Mouse (Mus musculus): Measurements from ENCODE around the gene Gucd1. TPM values are rescaled to one million over a fixed set of nuclear protein-coding genes. Genes with fewer than 3 reads are reported as not detected.
"Not testable (repeated sequence)": the region's sequence is repeated elsewhere in the genome, so short reads cannot be mapped to it uniquely, and the experiment has no call there.

Gene Gucd1
- polyA plus RNA-seq (2015; fragmentation: Nextera tagmentation; extraction: Ambion mirVana): 22.3 and 24.4 TPM in 2 replicates

DNA sequence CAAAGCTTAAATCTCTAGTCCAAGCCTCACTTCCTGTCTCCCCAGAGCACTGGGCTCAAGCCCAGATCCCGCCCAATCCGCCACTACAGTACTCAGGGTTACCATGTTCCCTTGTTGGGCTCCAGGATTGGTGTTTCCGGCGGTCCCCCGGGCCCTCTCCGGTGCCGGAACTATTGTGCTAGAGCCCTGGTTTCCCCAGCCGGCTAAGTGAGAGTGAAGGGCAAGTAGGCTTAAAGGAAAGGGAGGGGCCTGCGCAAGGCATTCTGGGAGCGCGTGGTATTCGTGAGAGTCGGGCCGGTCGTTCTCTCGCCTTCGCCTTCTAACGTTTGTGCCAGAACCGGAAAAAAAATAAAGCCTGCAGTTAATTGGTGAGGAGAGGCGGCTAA, at the start of gene Gucd1:
Gene Gucd1, minus strand, starts transcription at position 215 of the 386 bp plus-strand sequence.
- H3K9ac ChIP-seq: peak within 1 kb of the TSS; percentile 96
- H3K27me3 ChIP-seq (replicated peaks): no peaks in the 10 kb centered on the region
- ATAC-seq (replicated peaks): peak; percentile 94
- peak within 1 kb of the TSS; percentile 80 for H3K4me2 ChIP-seq
- peak within 1 kb of the TSS; percentile 85 for H3K4me3 ChIP-seq
- peaks cover 27% of the 10 kb centered on the region for H3K4me1 ChIP-seq
- H3K27ac ChIP-seq: peak within 1 kb of the TSS; percentile 96
- under 1% methylated on average over 20 of the region's 20 CpGs for WGBS
- no peaks in the 10 kb centered on the region for H3K9me3 ChIP-seq
- H3K36me3 ChIP-seq (replicated peaks): peaks cover 8% of the 10 kb centered on the region; the same call in 1 of the 2 replicates

DNA sequence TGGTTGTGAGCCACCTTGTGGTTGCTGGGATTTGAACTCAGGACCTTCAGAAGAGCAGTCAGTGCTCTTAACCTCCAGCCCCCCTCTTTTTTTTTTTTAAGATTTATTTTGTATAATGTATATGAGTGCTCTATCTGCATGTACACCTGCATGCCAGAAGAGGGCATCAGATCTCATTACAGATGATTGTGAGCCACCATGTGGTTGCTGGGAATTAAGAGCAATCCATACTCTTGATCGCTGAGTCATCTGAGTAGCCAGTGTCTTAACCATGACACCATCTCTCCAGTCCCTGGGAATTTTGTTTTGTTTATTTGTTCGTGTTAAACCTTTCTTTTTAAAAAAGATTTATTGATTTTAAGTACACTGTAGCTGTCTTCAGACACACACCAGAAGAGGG, 49.0 kb upstream of the Gucd1 start:
- H3K4me3 ChIP-seq; H3K9me3 ChIP-seq; H3K36me3 ChIP-seq (replicated peaks); H3K27ac ChIP-seq; H3K27me3 ChIP-seq (replicated peaks); H3K9ac ChIP-seq; ATAC-seq (replicated peaks); H3K4me2 ChIP-seq; H3K4me1 ChIP-seq: not testable (repeated sequence)
- 84% methylated on average over 2 of the region's 2 CpGs for WGBS

DNA sequence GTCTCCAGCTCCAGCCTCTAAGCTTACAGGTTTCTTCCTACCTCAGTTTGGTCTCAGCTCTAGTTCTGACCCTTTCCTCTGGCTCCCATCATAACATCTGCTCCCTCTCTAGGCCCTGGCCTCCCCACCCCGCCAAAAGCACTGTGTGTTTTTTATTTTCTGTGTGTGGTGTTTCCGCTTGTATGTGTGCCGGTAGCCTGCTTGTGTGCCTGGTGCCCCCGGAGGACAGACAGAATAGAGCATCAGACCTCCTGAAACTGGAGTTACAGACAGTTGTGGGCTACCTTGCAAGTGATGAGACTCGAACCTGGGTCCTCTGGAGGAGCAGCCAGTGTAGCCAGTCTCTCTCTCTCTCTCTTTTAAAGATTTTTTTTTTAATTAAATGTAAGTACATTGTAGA, 48.5 kb upstream of the Gucd1 start:
- WGBS: 84% methylated on average over 5 of the region's 5 CpGs

GRCm38 (mm10) chr10:75565906-75566305, 48.1 kb upstream of the Gucd1 start:
- peaks cover 6% of the 10 kb centered on the region for H3K27me3 ChIP-seq (replicated peaks)
- 84% methylated on average over 7 of the region's 7 CpGs for WGBS
- H3K4me2 ChIP-seq: no peak overlapping the region
- H3K36me3 ChIP-seq (replicated peaks): no peaks in the 10 kb centered on the region
- no peak for ATAC-seq (replicated peaks)
- no peaks in the 10 kb centered on the region for H3K9me3 ChIP-seq
- no peak overlapping the region for H3K27ac ChIP-seq
- H3K4me1 ChIP-seq: peaks cover 5% of the 10 kb centered on the region
- H3K9ac ChIP-seq: no peak overlapping the region
- H3K4me3 ChIP-seq: no peak overlapping the region

More for the DNA sequence above, 48.5 kb upstream of the Gucd1 start:
- no peak for ATAC-seq (replicated peaks)
- Histone ChIP-seq H3K4me3 (no peak overlapping the region), H3K27ac (no peak overlapping the region), H3K4me1 (peaks cover 1% of the 10 kb centered on the region), H3K36me3 (replicated peaks) (no peaks in the 10 kb centered on the region), H3K4me2 (no peak overlapping the region), H3K9me3 (no peaks in the 10 kb centered on the region), H3K27me3 (replicated peaks) (peaks cover 2% of the 10 kb centered on the region), H3K9ac (no peak overlapping the region)

DNA sequence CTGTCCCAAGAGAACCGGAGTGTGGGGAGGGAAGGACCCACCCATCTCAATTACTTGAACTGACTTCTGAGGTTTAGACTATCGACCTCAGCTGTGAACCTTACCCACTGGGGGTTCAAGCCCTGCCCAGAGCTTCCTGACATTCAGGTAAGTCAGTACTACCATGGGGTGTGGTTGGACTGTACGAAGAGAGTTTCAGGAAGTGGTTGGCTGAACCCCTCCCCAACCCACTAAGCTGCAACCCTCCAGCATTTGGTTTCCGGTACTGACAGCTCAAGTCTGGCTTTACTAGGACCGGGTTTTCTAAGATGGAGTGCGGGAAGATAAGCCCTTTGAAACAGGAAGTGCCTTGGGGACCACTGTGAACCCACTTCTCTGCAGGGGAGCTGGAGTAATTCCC, 47.7 kb upstream of the Gucd1 start:
- no peak overlapping the region for H3K4me3 ChIP-seq
- no peak overlapping the region for H3K9ac ChIP-seq
- no peak for ATAC-seq (replicated peaks)
- H3K4me2 ChIP-seq: no peak overlapping the region
- H3K27me3 ChIP-seq (replicated peaks): peaks cover 7% of the 10 kb centered on the region
- 77% methylated on average over 6 of the region's 6 CpGs for WGBS
- H3K27ac ChIP-seq: no peak overlapping the region
- H3K4me1 ChIP-seq: peaks cover 10% of the 10 kb centered on the region
- H3K9me3 ChIP-seq: no peaks in the 10 kb centered on the region
- H3K36me3 ChIP-seq (replicated peaks): no peaks in the 10 kb centered on the region

DNA sequence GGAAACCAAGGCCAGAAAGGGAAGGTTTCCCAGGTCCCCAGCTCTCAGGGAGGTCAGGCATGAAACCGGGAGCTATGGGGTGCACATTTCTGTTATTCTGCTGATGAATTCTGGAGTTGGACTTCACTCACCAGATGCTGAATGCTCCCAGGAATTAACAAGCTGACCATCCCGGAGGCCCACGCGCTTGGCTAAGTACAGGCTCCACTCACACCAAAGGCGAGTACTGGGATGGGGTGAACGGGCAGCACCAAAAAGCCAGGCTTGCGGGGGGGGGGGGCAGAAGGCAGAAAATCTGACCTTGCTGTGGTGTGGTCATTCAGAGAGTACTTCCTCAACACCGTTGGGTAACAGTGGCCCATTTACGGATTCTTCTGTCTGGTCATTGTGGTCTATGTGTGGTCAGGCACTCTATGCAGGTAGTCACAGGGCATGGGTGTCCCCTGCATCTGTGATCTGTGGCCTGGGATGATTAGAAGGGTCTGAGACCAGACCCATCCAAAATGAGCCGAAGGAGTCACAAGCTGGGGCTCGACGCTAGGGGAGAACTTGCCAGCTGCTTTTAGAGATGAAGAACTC, 47.0 kb upstream of the Gucd1 start:
- WGBS: 84% methylated on average over 12 of the region's 12 CpGs
- no peak for ATAC-seq (replicated peaks)

GRCm38 (mm10) chr10:75562596-75562995, 44.8 kb upstream of the Gucd1 start:
- WGBS: 87% methylated on average over 8 of the region's 8 CpGs
- Histone ChIP-seq H3K9me3 (no peaks in the 10 kb centered on the region), H3K27me3 (replicated peaks) (peaks cover 7% of the 10 kb centered on the region), H3K4me2 (no peak overlapping the region), H3K4me1 (peaks cover 28% of the 10 kb centered on the region), H3K4me3 (no peak overlapping the region), H3K27ac (no peak overlapping the region), H3K36me3 (replicated peaks) (no peaks in the 10 kb centered on the region), H3K9ac (no peak overlapping the region)
- ATAC-seq (replicated peaks): no peak

More for the DNA sequence above, 47.0 kb upstream of the Gucd1 start:
- Histone ChIP-seq H3K4me2 (no peak overlapping the region), H3K27me3 (replicated peaks) (peaks cover 7% of the 10 kb centered on the region), H3K4me3 (no peak overlapping the region), H3K9ac (no peak overlapping the region), H3K36me3 (replicated peaks) (no peaks in the 10 kb centered on the region), H3K4me1 (peaks cover 13% of the 10 kb centered on the region), H3K27ac (no peak overlapping the region), H3K9me3 (no peaks in the 10 kb centered on the region)

DNA sequence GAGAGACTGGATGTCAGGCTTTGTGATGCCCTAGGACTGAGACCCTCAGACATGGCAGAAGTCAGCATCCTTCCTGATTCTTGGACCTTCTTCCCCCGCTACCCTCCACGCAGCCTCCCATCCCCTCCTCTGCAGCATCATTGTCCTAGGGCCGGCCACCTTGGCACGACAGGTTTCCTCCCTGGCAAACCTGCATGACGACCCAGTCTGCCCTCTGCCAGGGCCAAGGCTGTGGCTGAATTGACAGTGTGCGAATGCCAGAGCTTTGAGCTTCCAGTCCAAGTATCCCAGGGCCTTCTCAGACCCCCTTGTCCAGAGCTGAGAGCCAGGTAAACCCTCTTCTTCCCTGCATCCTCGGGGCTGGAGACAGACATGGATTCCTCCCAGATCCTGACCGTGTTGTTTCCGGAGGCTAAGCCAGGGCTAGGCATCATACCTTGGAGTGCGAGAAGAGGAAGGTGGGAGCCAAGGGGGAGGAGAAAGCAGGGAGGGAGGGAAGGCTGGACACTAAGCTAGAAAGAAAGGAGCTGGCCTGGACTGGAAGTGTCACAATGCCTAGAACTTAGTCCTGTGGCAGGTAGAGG, 43.4 kb upstream of the Gucd1 start, which contains the start of gene Ggt1:
Gene Ggt1, plus strand, starts transcription at position 534 of the 584 bp plus-strand sequence.
- H3K4me2 ChIP-seq: peak within 1 kb of the TSS; percentile 82
- peaks cover 7% of the 10 kb centered on the region for H3K27me3 ChIP-seq (replicated peaks)
- WGBS: 51% methylated on average over 10 of the region's 10 CpGs
- peaks cover 42% of the 10 kb centered on the region for H3K4me1 ChIP-seq
- H3K9me3 ChIP-seq: no peaks in the 10 kb centered on the region
- H3K27ac ChIP-seq: peak within 1 kb of the TSS; percentile 97
- peak within 1 kb of the TSS; percentile 63 for H3K4me3 ChIP-seq
- no peaks in the 10 kb centered on the region for H3K36me3 ChIP-seq (replicated peaks)
- no peak for ATAC-seq (replicated peaks)
- peak within 1 kb of the TSS; percentile 93 for H3K9ac ChIP-seq

- Histone ChIP-seq H3K9me3 (no peaks in the 10 kb centered on the region), H3K4me1 (peaks cover 46% of the 10 kb centered on the region), H3K27ac (peak overlapping the region; percentile 97), H3K4me3 (peak overlapping the region; percentile 63), H3K36me3 (replicated peaks) (no peaks in the 10 kb centered on the region), H3K4me2 (peak overlapping the region; percentile 82), H3K9ac (peak overlapping the region; percentile 93), H3K27me3 (replicated peaks) (peaks cover 7% of the 10 kb centered on the region)
- ATAC-seq (replicated peaks): peak; percentile 46
- 11% methylated on average over 6 of the region's 6 CpGs for WGBS
Measured at GRCm38 (mm10) chr10:75560549-75560899, 42.8 kb upstream of the Gucd1 start.

GRCm38 (mm10) chr10:75559676-75560548, 42.1 kb upstream of the Gucd1 start, which contains the start of gene Lrrc75b:
Lrrc75b (minus strand) TSS chr10:75560330.
- peaks cover 46% of the 10 kb centered on the region for H3K4me1 ChIP-seq
- no peaks in the 10 kb centered on the region for H3K9me3 ChIP-seq
- no peaks in the 10 kb centered on the region; the same call in 1 of the 2 replicates for H3K36me3 ChIP-seq (replicated peaks)
- H3K4me3 ChIP-seq: peak within 1 kb of the TSS; percentile 63
- ATAC-seq (replicated peaks): peak; percentile 63
- peak within 1 kb of the TSS; percentile 82 for H3K4me2 ChIP-seq
- WGBS: under 1% methylated on average over 70 of the region's 75 CpGs
- H3K27ac ChIP-seq: peak within 1 kb of the TSS; percentile 97
- peak within 1 kb of the TSS; percentile 93 for H3K9ac ChIP-seq
- H3K27me3 ChIP-seq (replicated peaks): peaks cover 7% of the 10 kb centered on the region

- Histone ChIP-seq H3K4me3 (peak overlapping the region; percentile 63), H3K9ac (peak overlapping the region; percentile 93), H3K27me3 (replicated peaks) (peaks cover 7% of the 10 kb centered on the region), H3K9me3 (no peaks in the 10 kb centered on the region), H3K27ac (peak overlapping the region; percentile 97), H3K4me1 (peaks cover 46% of the 10 kb centered on the region), H3K4me2 (peak overlapping the region; percentile 82), H3K36me3 (replicated peaks) (no peaks in the 10 kb centered on the region; the same call in 1 of the 2 replicates)
- ATAC-seq (replicated peaks): peak; percentile 30
- 3% methylated on average over 14 of the region's 14 CpGs for WGBS
Measured at GRCm38 (mm10) chr10:75559041-75559675, 41.4 kb upstream of the Gucd1 start.

GRCm38 (mm10) chr10:75558515-75558914, 40.7 kb upstream of the Gucd1 start:
- ATAC-seq (replicated peaks): peak; percentile 37
- Histone ChIP-seq H3K4me3 (peak overlapping the region; percentile 63), H3K9ac (peak overlapping the region; percentile 93), H3K9me3 (no peaks in the 10 kb centered on the region), H3K4me1 (peaks cover 46% of the 10 kb centered on the region), H3K4me2 (peak overlapping the region; percentile 82), H3K27ac (peak overlapping the region; percentile 97), H3K36me3 (replicated peaks) (peaks cover 3% of the 10 kb centered on the region; the same call in 1 of the 2 replicates), H3K27me3 (replicated peaks) (peaks cover 7% of the 10 kb centered on the region)
- 17% methylated on average over 3 of the region's 3 CpGs for WGBS
